Mouse (Mus musculus) adipocyte (in vitro differentiated cells): Measurements from ENCODE around the gene Creld2.

ENCODE experiments used
- DNase-seq: peaks from one replicate; pipeline ENCODE4 v3.0.0-alpha.2; 2016; ENCODE audit warnings: low spot score

The Creld2 gene

DNA sequence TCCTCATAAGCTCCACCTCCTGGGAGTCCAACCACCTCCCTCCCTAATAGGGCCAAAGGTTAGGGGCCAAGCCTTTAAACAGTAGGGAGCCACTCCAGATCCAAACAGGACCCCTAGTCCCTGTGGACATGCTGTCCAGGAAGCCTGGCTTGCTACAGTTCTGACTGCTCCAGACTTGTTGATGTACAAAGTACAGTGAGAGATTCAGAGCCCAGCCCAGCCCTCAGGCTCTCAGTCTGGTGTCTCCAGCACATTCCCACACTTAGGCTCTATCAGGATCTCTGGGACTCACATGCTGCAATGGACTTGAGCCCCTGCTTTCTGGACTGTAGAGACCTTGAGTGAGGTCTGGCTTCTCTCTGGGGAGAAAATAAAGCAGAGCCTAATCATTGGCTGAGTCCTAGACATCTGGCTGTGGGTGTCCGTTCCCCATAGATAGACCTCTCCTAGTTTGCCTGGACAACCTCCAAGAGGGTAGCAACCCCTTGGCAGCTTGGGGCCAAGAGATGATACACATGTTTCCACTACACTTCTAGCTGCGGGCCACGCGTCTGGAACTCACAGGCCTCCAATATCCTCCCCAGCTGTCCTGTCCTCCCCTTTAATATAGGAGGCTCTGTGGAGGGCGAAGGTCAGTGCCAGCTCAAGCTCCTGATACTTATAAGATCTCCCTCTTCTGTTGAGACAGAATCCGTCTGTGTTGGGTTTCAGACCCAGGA, 48.7 kb downstream of the Creld2 start:
- DNase-seq: peak; percentile 72

DNA sequence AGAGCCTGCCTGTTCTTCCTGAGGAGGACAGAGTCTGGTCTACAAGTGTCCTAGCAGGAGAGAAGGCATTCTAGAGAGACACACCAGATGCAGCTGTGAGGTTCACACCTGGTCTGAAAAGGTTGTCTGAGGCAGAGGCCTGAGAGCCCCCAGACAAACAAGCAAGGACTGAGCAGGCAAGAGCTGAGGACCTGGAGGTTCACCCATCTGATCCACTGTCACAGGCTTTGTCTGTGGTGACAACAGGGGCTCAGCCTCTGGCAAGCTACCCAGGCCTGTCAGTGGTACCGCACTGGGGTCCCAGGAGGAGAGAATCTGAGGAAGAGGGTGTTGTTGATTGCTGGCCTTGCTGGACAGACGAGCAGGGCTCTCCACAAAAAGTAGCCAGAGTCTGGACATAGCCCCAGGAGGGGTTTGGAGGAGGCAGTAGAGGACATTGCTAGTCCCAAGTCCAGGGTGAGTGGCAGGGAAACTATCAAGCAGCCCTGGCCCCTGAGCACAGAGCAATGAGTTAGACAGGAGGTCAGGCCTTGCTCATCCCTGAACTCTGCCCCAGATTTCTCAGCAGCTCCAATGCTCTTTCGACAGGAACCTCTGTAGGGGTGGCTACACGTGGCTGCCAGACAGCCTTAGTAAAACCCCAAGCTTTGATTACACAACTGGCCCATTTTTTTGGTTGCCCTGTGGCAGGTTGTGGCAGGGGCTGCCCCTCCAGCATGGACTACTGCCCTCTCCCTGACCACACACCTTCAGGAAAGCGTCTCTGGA, 51.2 kb downstream of the Creld2 start:
- DNase-seq: peak; percentile 62

DNA sequence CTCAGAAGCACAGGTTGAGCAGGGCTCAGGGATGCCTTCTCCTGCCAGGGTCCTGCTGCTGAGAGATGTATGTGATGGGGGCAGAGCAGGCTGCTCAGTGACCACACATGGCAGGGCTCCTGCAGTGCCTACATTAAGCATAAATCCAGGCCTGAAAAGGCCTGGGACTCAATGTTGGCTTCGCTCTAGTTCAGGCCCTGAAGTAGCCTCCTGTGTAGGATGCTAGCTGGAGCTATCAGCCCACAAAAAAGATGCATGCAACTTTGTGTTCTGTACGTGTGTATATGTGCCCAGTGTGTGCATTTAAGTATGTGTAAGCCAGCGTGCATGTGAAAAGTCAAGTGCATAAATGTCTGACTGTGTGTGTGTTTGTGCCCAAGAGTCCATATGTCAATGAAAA, 54.6 kb downstream of the Creld2 start:
- DNase-seq: no peak

DNA sequence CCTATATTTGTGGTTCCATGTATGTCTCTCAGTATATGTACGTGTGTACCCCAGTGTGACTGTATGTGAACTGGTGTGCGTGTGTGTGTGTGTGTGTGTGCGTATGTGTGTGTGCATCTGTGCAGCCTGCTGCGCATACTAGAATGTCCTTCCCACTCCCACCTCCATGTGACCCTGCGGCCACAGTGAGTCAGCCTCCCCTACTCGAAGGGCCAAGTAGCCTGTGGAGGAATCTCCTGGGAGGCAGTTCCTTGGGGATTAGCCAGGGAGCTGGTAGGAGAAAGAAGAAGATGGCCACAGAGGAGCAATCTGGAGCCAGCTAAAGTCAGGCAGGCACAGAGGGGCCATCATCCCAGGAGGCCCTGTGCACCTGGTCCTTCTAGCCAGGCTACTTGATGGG, 55.0 kb downstream of the Creld2 start:
- DNase-seq: no peak

DNA sequence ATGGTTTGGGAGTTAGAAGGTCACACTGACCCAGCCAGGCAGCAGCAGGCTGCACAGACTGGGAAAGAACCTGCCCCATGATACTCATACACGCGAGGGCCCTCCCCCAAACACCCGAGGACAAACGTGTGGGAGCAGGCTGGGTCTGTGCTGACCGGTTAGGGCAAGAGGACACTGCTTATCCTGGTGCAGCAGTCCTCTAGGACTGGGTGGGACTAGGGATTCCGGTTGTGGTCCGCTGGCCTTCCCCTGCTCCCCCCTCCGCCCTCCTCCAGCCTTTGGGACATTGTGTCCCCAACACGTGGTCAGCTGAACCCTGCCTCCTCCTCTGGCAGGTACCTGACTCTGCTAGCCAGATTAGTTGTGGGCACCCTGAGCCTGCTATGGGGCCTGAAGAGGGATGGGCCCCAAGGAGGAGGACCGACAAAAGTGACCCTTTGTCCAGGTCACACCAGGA, 56.2 kb downstream of the Creld2 start:
- no peak for DNase-seq
